8 mouse cellular contexts compared by ENCODE assay signal in genomic region chr16:92498589-92498981, GRCm38 (mm10). TPM values are rescaled to one million over a fixed set of nuclear protein-coding genes. Genes with fewer than 3 reads are reported as not detected.
DNase-seq lines count a peak whose midpoint lies in the region; ATAC-seq and TF ChIP-seq lines count a peak whose summit lies in the region.

No protein-coding gene starts in this region.

- H3K27me3 ChIP-seq in forebrain, embryonic 15.5 days = peaks cover 41% of the 10 kb centered on the region
- H3K27me3 ChIP-seq in liver, embryonic 14.5 days (ENCODE audit: control insufficient read depth, insufficient read depth, low read length) = peaks cover 45% of the 10 kb centered on the region

- H3K4me1 ChIP-seq in forebrain, embryonic 15.5 days = peaks cover 14% of the 10 kb centered on the region
- H3K4me1 ChIP-seq in liver, embryonic 14.5 days (replicated peaks; ENCODE audit: control insufficient read depth in 2 of 2, insufficient read depth in 2 of 2, low read length in 1 of 2) = peaks cover 10 to 13% of the 10 kb centered on the region in 2 experiments

- under 1% methylated on average over 34 of the region's 34 CpGs for WGBS in forebrain, embryonic 15.5 days
- WGBS in liver, embryonic 14.5 days (ENCODE audit: insufficient replicate concordance) = under 1% methylated on average over 34 of the region's 34 CpGs

- H3K4me2 ChIP-seq in forebrain, embryonic 15.5 days (replicated peaks) = peak overlapping the region; percentile 80
- peak overlapping the region; percentile 51 for H3K4me2 ChIP-seq in liver, embryonic 14.5 days (ENCODE audit: low read depth)

- no peak for TF ChIP-seq CTCF in liver, embryonic 14.5 days (IDR thresholded peaks at IDR 0.05; ENCODE audit: low read depth)

- no peaks in the 10 kb centered on the region for H3K36me3 ChIP-seq in forebrain, embryonic 15.5 days
- no peaks in the 10 kb centered on the region for H3K36me3 ChIP-seq in liver, embryonic 14.5 days (replicated peaks; ENCODE audit: control insufficient read depth, insufficient read depth, low read depth)

- no peak overlapping the region for H3K27ac ChIP-seq in forebrain, embryonic 15.5 days (replicated peaks)
- no peak overlapping the region for H3K27ac ChIP-seq in liver, embryonic 14.5 days

- H3K9me3 ChIP-seq in forebrain, embryonic 15.5 days = no peaks in the 10 kb centered on the region
- H3K9me3 ChIP-seq in liver, embryonic 14.5 days (ENCODE audit: control insufficient read depth, low read length) = no peaks in the 10 kb centered on the region

- H3K4me3 ChIP-seq in forebrain, embryonic 15.5 days = peak overlapping the region; percentile 46
- H3K4me3 ChIP-seq in liver, embryonic 14.5 days (ENCODE audit: insufficient read depth in 1 of 2, low read depth in 2 of 2, low read length in 2 of 2) = peak overlapping the region; percentile 21 to 22

- ATAC-seq in forebrain, embryonic 15.5 days (replicated peaks) = no peak
- ATAC-seq in liver, embryonic 14.5 days (ENCODE audit: insufficient read depth) = no peak

- peak overlapping the region; percentile 41 for H3K9ac ChIP-seq in forebrain, embryonic 15.5 days (replicated peaks)
- no peak overlapping the region for H3K9ac ChIP-seq in liver, embryonic 14.5 days (replicated peaks)

- no peak for TF ChIP-seq EP300 in liver, embryonic 14.5 days (IDR thresholded peaks at IDR 0.05; ENCODE audit: low read depth)

- peak; percentile 24 to 45 for DNase-seq in lung, adult 18-20 months
- DNase-seq in lung, postnatal 36 days = no peak
- DNase-seq in liver, embryonic 14.5 days (ENCODE audit: low read depth in 3 of 3, low spot score in 3 of 3) = no peak
- peak; percentile 43 for DNase-seq in retina, postnatal 1 day
- no peak for DNase-seq in urinary bladder, postnatal 10 days (ENCODE audit: low spot score)
- DNase-seq in cerebellum, adult 9-10 months = no peak
- no peak for DNase-seq in layer of hippocampus, adult 8-10 months (ENCODE audit: low spot score in 2 of 2)

RNA-seq across cellular contexts. Expression of gene Clic6, which starts 13.0 kb away (rescaled TPM):
- polyA plus RNA-seq in forebrain, embryonic 15.5 days (2015; fragmentation: Nextera tagmentation; extraction: Ambion mirVana) = 4.0 and 9.0 TPM in 2 replicates
- polyA plus RNA-seq in liver, embryonic 14.5 days (2012; rRNA removed) = 0.14 and 0.28 TPM in 2 replicates
- polyA plus RNA-seq in liver, embryonic 14.5 days (2014; fragmentation: Nextera tagmentation; extraction: Ambion mirVana) = 0.11 and 0.13 TPM in 2 replicates
- total RNA-seq in layer of hippocampus, adult 8-10 months (2022) = 1 to 10 TPM in 3 of 4 experiments, under 1 TPM in 1; 0.72 to 2.5 (median 2.4) TPM

RNA-seq across cellular contexts. Expression of gene Rcan1, which starts 27.9 kb away (rescaled TPM):
- 49.8 and 52.8 TPM in 2 replicates for polyA plus RNA-seq in forebrain, embryonic 15.5 days (2015; fragmentation: Nextera tagmentation; extraction: Ambion mirVana)
- polyA plus RNA-seq in liver, embryonic 14.5 days (2012; rRNA removed) = 4.5 and 6.2 TPM in 2 replicates
- 8.7 and 9.8 TPM in 2 replicates for polyA plus RNA-seq in liver, embryonic 14.5 days (2014; fragmentation: Nextera tagmentation; extraction: Ambion mirVana)
- total RNA-seq in layer of hippocampus, adult 8-10 months (2022) = 10 to 100 TPM; 42.4 to 47.6 (median 45.9) TPM

Comparison
In these comparisons a context has a peak if more than half of its experiments do, and no peak if none do; other contexts are left out.
1. DNase-seq: peak in lung, adult 18-20 months (2 of 2) and retina, postnatal 1 day (single experiment); none in lung, postnatal 36 days (single experiment), liver, embryonic 14.5 days (0 of 3), urinary bladder, postnatal 10 days (single experiment), cerebellum, adult 9-10 months (single experiment) and layer of hippocampus, adult 8-10 months (0 of 2).